Mouse (Mus musculus) Muller cell, postnatal 12 days (primary cell): ENCODE results near the gene Ctse.
A peak's percentile ranks its signal among the peaks of the same experiment; 100 is the strongest.

Experiments used
- DNase-seq: peaks from one replicate; pipeline ENCODE4 v3.0.0-alpha.2; 2015; ENCODE audit errors: inconsistent ontology term

Gene Ctse

DNA sequence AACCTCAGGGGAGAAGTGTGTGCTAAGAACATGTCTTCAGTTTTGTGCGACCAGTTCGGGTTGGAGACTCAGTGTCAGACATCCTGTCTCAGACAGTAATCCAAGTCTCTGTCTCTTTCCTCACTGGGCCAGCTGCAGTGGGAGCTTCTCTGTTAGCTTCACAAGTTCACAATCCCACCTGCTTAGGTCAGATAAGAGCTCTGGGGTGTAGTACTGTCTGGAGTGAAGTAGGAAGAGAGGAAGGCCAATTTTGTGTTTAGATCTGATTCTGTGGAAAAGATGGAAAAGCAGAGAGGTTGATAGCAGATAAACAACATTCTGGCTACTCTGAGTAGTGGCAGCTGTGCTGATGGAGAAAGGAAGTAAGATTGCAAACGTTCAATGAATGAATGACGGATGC lies 61.5 kb downstream of the Ctse start:
- DNase-seq, result no peak

DNA sequence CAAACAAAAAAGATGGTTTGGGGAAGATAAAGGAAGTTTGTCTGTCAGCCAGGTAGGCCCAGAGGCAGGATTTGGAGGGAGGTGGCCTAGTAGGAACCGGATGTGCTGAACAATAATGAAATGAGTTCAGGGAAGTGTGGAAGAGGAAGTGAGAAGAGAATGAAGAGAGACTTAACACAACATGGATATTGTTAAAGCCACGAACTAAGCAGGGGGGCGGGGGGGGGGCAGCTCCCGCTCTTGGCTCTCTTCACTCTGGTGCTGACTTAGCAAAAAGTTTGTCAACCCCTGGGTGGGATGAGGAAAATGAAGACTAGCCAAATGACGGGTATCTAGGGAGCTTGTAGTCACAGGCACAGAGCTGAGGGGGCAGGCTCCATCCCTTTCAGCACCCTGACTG lies 62.3 kb downstream of the Ctse start:
- DNase-seq, result no peak

- no peak for DNase-seq
These were observed 63.3 kb downstream of the Ctse start for GRCm38 (mm10) chr1:131701391-131701790.

- DNase-seq, result no peak
These were observed 64.1 kb downstream of the Ctse start for GRCm38 (mm10) chr1:131702094-131702766.

DNA sequence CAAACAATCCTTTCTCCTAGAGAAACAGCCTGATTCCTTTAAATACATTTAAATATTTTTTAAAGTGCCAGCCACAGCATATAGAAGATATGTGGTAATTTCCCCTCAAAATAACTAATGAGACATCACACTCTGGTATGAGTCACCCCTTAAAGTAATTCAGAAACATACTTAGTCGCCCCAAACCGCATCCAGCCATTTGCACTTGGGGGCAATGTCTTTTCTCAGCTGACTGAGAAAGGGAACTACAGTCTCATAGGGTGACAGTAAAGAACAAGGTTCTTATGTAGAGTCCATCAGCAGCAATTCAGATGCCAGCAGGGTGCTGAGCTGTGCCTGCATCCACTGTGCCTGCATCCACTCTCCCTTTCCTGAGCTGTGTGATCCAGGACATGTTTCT lies 65.4 kb downstream of the Ctse start:
- DNase-seq, result no peak

DNA sequence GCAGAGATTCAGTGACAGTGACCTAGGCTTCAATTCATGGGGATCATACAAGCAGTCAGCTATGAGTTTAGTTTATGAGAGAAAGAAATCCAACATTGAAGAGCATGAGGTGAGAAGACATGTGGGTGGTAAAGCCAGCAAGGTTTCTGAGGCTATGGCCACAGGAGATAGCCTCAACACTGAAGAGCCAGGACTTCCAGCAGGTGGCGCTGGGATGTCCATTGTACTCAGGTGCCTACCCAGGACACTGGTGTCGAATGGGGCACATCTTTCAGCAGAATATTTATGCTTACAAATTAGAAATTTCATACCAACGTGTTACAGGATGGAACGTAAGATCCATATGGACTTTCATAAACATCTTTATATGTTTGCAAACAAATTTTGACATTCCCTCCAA lies 70.2 kb downstream of the Ctse start:
- DNase-seq, result no peak

GRCm38 (mm10) chr1:131711518-131711917 lies 73.4 kb downstream of the Ctse start:
- no peak for DNase-seq

DNA sequence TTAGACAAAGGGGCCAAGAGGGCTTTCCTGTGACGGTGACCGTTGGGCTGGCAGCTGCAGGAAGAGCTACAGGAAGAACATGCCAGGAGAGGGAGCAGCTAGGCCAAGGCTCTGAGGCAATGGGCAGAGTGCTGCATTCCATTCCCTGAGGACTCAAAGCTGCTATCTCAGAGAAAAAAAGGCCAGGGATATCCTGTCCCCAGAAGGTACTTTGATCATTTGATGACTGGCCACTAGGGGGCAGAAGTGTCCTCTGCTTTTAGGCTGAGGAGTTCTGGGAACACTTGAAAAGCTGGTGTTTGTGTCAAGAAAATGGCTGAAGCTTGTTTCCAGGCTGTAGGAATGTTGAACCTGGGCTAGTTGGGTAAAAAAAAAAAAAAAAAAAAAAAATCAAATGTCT lies 74.3 kb downstream of the Ctse start:
- peak; percentile 83 for DNase-seq

DNA sequence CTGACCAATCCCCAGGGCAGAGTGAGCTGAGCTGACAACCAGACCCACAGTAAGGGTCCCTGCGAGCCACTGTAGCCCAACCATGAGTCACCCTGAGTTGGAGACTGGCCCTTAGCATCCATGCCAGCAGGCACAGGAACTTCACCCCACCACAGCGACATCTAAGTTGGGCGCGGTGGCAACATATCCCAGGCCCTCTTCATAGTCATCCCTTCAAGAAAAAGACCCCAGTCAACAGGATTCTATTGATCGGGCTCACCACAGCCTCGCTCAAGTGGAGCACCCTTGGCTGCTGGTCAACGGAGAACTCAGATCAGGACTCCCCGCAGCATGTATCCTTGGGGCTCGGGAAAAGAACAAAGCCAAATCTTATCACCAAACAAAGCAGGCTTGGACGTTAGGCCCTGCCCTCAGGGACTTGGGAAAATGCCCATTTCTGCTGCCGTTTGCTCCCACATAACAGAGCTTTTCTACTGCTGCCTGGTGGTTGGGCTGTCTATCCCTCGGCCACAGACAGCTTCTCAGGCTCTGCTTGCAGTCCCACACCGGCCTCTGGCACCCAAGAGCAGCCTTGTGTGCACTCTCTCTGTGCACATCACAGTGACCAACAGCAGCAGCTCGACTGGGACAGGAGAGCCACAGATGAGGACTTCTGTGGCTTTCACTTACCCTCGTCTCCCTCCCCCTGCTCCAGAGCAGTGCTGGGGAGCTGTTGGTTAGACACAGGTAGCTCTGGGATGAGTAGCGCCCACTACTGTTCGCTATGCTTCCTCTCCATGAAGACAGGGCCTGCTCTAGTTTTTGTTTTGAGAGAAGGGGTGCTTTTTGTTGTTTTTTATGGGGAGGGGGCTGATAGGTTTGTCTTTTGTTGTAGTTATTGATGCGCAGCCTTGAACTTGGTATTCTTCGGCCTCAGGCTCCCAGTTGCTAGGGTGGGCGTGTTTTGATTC lies 76.6 kb downstream of the Ctse start:
- DNase-seq, result peak; percentile 86

- no peak for DNase-seq
These were observed 81.0 kb downstream of the Ctse start for GRCm38 (mm10) chr1:131718952-131719694.

GRCm38 (mm10) chr1:131721989-131722388 lies 83.9 kb downstream of the Ctse start:
- DNase-seq, result no peak

DNA sequence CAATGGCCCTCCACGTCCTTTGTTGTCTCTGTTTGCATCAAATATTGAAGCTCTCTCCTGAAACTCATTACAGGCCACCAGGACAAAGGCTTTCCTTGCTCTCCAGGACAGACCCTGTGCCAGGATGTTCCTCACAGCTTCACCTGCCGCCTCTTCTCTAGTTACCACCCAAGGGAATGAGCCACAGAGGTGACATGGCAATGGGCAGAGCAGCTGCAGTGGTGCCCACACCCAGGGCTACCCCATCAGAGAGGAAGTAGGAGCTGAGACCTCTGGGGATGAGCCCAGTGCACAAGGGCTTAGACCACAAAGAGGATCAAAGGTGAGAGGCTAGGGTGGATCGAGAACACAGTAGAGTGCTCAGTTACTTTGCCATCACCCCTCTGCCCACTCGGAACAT lies 85.4 kb downstream of the Ctse start:
- no peak for DNase-seq
